Mouse (Mus musculus) cerebellum, adult 2 months (tissue): ENCODE measurements around the gene Bcl2l14.

Experiments used
- CTCF ChIP-seq: fragments of 200-500 bp; IDR thresholded peaks from 2 replicates; pipeline ENCODE4 v1.5.1; 2011; ENCODE audit warnings: low read depth, mild to moderate bottlenecking, control low read depth, low read length, moderate library complexity, borderline replicate concordance; ENCODE audit not compliant: insufficient read depth
- POLR2A ChIP-seq: fragments of 200-500 bp; IDR thresholded peaks from 2 replicates; pipeline ENCODE4 v1.6.1; 2011; ENCODE audit warnings: low read length, control low read depth, borderline replicate concordance; ENCODE audit not compliant: insufficient read depth

DNA sequence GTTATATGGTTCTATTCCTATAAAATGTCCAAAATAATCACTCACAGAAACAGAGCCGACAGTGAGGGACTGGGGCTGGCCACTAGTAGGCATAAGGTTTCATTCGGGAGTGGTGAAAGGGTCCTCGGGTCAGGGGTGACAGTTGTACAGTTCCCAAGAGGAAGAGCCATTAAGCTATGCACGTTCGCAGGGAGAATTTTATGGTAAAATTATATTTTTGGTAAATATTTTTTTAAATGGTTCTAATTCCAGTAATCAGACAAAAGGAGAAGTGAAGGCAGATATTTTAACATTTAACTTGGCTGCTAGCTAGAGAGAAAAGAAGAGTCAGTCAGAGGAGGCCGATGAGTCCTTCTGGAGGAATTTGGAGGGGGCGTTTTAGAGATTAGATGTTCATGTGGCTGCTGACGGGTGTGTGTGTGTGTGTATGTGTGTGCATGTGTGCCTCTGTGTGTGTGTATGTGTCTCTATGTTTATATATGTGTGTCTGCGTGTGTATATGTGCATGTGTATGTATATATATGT is 38.8 kb downstream of the Bcl2l14 start:
- TF ChIP-seq POLR2A (no peak), CTCF (no peak)
